Mouse (Mus musculus): ENCODE measurements around the gene Tmem50b.

DNA sequence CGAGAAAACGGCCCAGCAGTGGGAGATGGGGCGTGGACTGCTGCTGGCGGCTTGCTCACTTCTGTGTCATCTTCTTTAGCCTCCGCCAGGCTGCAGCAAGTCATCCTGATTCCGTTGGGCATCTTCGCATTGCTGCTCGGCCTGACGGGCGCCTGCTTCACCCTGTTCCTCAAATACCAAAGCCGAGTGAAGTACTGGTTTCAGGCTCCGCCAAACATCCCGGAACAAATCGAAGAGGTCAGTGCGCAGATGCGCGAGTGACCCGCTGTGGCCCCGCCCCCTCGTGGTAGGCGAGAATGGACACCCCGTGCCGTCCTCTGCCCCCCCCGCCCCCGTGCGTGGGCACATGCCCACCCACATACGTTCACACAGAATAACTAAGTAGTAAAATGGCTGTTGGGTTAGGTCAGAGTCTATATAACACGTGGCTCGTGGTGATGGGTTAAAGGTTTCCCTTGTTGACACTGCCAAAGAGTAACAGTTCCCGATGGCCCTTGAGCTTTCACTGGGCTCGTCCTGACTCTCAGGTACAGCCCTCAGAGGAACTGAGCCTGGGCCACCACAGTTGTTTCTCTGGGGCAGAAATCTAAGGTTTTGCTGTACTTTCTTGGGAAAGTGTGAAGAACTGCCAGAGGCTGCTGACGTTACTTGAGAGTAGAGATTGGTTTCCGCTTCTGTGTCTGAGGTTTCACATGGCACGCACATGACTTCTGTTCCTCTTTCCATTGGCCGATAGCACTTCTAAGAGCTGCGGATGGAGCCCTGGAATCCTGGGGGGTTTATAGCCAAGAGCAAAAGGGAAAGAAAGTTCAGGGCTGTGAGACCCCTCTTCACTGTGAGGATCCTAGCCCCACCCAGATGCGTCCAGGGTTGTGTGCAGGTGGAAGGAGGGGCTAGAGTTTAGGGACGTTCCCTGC lies 35.8 kb downstream of the Tmem50b start:
- TF ChIP-seq HCFC1 (IDR thresholded peaks at IDR 0.05; ENCODE audit: borderline replicate concordance, insufficient read depth, low read length) (no peak), ZNF384 (IDR thresholded peaks at IDR 0.05; ENCODE audit: low read depth, low read length) (no peak)
